Mouse (Mus musculus): ENCODE data around the gene Scd4. TPM values are rescaled to one million over a fixed set of nuclear protein-coding genes. Genes with fewer than 3 reads are reported as not detected.

Gene Scd4
- polyA plus RNA-seq, 1 experiment from 2014 or later = 0.06 TPM

DNA sequence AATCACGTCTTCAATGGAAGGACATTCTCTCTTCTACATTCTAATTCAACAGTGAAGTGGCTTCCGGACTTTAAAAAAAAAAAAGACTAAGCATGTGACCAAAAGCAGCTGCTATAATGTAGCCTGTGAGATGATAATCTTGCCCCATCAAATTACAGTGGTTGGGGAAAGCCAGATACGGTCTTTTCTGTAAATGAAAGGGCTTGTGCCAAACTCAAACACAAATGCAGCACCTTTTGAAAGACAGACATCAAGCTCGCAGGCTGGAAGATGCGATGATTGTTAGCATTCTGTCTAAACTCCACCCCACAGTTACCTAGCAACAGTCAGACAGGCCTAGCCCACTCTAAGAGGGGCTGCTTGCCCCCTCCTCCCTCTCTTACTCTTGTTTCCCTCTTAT, 22.1 kb upstream of the Scd4 start:
- Histone ChIP-seq H3K9me3 (ENCODE audit: control insufficient read depth, low read length) (no peaks in the 10 kb centered on the region), H3K36me3 (ENCODE audit: control insufficient read depth, insufficient read depth, low read length) (peaks cover 3% of the 10 kb centered on the region; the same call in 1 of the 2 replicates), H3K27ac (ENCODE audit: low read depth, low read length) (no peak overlapping the region), H3K4me2 (replicated peaks; ENCODE audit: low read depth, low read length) (no peak overlapping the region), H3K4me1 (replicated peaks; ENCODE audit: control insufficient read depth, insufficient read depth, low read length) (0 out of 2 replicates have a peak, but pooled peaks cover 3% of the 10 kb centered on the region), H3K9ac (ENCODE audit: low read depth, low read length) (no peak overlapping the region), H3K4me3 (ENCODE audit: low read depth, low read length) (no peak overlapping the region), H3K27me3 (ENCODE audit: control insufficient read depth, insufficient read depth, low read length) (no peaks in the 10 kb centered on the region)
- ATAC-seq (ENCODE audit: low FRiP score) = 0 out of 2 replicates have a peak, but pooled peaks have one; percentile 10
- no peak for DNase-seq (ENCODE audit: low spot score)
- 39% methylated on average over 5 of the region's 5 CpGs for WGBS

DNA sequence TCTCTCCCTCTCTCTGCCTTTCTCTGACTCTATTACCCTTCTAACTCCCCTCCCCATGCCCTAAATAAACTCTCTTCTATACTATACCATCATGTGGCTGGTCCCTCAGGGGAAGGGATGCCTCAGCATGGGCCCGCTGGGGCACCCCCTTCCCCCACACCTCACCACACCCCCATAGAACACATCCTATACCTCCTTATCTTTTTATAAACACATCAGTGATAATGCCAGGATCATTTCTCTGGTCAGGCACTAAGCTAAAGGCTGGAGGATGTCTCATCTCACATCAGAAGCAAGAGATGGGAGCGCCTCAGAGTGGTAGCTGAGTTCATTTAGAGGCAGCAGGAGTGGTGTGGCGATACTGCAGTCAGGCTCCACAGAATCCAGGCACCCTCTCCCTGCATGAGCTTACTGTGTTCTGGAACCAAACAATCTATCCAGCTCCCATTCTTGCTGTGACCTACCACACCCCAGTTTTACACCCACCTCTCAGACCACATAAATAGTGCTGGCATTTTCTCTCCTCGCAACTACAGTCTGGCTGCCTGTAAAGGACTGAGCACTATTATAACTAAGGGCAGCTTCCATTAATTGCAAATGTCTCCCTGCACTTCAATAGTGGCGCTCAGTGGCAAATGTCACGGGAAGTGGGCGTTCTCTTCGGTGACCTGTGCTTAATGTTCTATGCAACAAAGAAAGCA, 21.4 kb upstream of the Scd4 start:
- no peak overlapping the region for H3K27ac ChIP-seq (ENCODE audit: low read depth, low read length)
- no peak for ATAC-seq (ENCODE audit: low FRiP score)

DNA sequence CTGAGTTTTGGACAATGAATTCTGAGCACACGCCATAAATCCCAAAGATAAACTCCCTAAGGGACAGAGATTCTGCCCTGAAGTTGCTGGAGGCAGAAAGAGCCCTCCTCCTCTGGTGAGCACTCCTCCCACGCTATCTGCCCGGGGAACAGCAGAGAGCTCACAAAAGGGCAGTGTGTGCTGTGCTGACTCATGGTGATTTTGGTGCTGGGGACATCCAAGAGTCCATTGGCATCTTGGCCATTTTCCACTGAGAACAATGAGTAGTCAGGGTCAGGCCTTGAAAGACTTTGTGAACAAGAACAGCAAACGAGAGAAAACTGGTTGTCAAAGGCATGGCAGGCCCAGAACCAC, 20.9 kb upstream of the Scd4 start:
- ATAC-seq (ENCODE audit: low FRiP score) = no peak
- H3K9ac ChIP-seq (ENCODE audit: low read depth, low read length) = no peak overlapping the region
- no peaks in the 10 kb centered on the region for H3K36me3 ChIP-seq (ENCODE audit: control insufficient read depth, insufficient read depth, low read length)
- no peak overlapping the region for H3K4me2 ChIP-seq (replicated peaks; ENCODE audit: low read depth, low read length)
- no peaks in the 10 kb centered on the region for H3K27me3 ChIP-seq (ENCODE audit: control insufficient read depth, insufficient read depth, low read length)
- 0 out of 2 replicates have a peak, but pooled peaks cover 3% of the 10 kb centered on the region for H3K4me1 ChIP-seq (replicated peaks; ENCODE audit: control insufficient read depth, insufficient read depth, low read length)
- no peak overlapping the region for H3K4me3 ChIP-seq (ENCODE audit: low read depth, low read length)
- DNase-seq (ENCODE audit: low spot score) = no peak
- H3K27ac ChIP-seq (ENCODE audit: low read depth, low read length) = no peak overlapping the region
- WGBS = 26% methylated on average over 4 of the region's 4 CpGs
- H3K9me3 ChIP-seq (ENCODE audit: control insufficient read depth, low read length) = no peaks in the 10 kb centered on the region

More for the DNA sequence above, 21.4 kb upstream of the Scd4 start:
- no peaks in the 10 kb centered on the region for H3K36me3 ChIP-seq (ENCODE audit: control insufficient read depth, insufficient read depth, low read length)
- no peak overlapping the region for H3K9ac ChIP-seq (ENCODE audit: low read depth, low read length)
- DNase-seq (ENCODE audit: low spot score) = no peak
- no peak overlapping the region for H3K4me3 ChIP-seq (ENCODE audit: low read depth, low read length)
- no peaks in the 10 kb centered on the region for H3K9me3 ChIP-seq (ENCODE audit: control insufficient read depth, low read length)
- WGBS = 52% methylated on average over 8 of the region's 8 CpGs
- H3K27me3 ChIP-seq (ENCODE audit: control insufficient read depth, insufficient read depth, low read length) = no peaks in the 10 kb centered on the region
- H3K4me1 ChIP-seq (replicated peaks; ENCODE audit: control insufficient read depth, insufficient read depth, low read length) = 0 out of 2 replicates have a peak, but pooled peaks cover 3% of the 10 kb centered on the region
- no peak overlapping the region for H3K4me2 ChIP-seq (replicated peaks; ENCODE audit: low read depth, low read length)

DNA sequence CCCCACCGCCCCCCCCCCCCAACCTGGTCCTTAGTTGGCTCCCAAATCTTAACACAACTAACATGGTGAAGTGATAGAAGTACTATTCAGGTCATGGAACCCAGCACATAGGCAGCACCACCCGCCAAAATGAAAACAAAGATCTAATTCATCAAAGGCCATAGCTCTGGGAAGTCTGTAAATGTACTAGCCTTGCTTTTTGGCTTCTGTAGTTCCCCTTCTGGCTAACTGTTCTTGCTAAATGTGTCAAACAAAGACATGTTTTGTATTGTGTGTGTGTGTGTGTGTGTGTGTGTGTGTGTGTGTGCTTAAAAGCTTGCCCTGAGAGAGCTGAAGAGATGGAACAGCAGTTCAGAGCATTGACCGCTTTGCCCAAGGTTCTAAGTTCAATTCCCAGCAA, 19.8 kb upstream of the Scd4 start:
- no peak for DNase-seq (ENCODE audit: low spot score)
- 79% methylated on average over 3 of the region's 3 CpGs for WGBS

DNA sequence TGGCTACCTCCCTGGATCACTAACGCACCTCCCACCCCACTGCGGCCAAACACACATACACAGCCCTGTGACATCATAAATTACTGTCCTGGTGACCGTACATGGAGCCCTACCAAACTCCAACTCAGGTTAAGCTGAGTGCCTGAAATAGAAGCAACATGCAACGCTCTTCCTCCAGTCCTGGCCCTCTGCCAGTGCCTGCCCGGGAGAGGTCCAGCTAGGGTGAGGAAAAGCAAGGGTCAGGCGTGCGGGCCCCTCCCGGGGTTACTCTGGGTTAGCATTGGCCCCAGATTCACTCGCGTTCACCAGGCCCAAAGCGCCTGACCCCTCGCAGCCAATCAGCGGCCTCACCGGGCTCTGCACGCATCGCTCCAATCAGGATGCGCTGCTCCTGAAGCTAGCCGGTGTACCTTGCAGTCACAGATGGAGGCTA, 18.5 kb upstream of the Scd4 start:
- Histone ChIP-seq H3K27me3 (ENCODE audit: control insufficient read depth, insufficient read depth, low read length) (no peaks in the 10 kb centered on the region), H3K9ac (ENCODE audit: low read depth, low read length) (peak overlapping the region; percentile 35), H3K4me1 (replicated peaks; ENCODE audit: control insufficient read depth, insufficient read depth, low read length) (0 out of 2 replicates have a peak, but pooled peaks cover 3% of the 10 kb centered on the region), H3K27ac (ENCODE audit: low read depth, low read length) (0 out of 2 replicates have a peak overlapping the region, but pooled peaks have one; percentile 34), H3K4me3 (ENCODE audit: low read depth, low read length) (peak overlapping the region; percentile 37), H3K36me3 (ENCODE audit: control insufficient read depth, insufficient read depth, low read length) (no peaks in the 10 kb centered on the region), H3K9me3 (ENCODE audit: control insufficient read depth, low read length) (no peaks in the 10 kb centered on the region), H3K4me2 (replicated peaks; ENCODE audit: low read depth, low read length) (peak overlapping the region; percentile 72)
- 5% methylated on average over 18 of the region's 18 CpGs for WGBS
- DNase-seq (ENCODE audit: low spot score) (peak; percentile 75), ATAC-seq (ENCODE audit: low FRiP score) (peak; percentile 93)

More for the DNA sequence above, 19.8 kb upstream of the Scd4 start:
- no peak overlapping the region for H3K4me3 ChIP-seq (ENCODE audit: low read depth, low read length)
- H3K36me3 ChIP-seq (ENCODE audit: control insufficient read depth, insufficient read depth, low read length) = no peaks in the 10 kb centered on the region
- H3K9ac ChIP-seq (ENCODE audit: low read depth, low read length) = no peak overlapping the region
- H3K27me3 ChIP-seq (ENCODE audit: control insufficient read depth, insufficient read depth, low read length) = no peaks in the 10 kb centered on the region
- H3K27ac ChIP-seq (ENCODE audit: low read depth, low read length) = no peak overlapping the region
- no peak overlapping the region for H3K4me2 ChIP-seq (replicated peaks; ENCODE audit: low read depth, low read length)
- H3K9me3 ChIP-seq (ENCODE audit: control insufficient read depth, low read length) = no peaks in the 10 kb centered on the region
- 0 out of 2 replicates have a peak, but pooled peaks cover 3% of the 10 kb centered on the region for H3K4me1 ChIP-seq (replicated peaks; ENCODE audit: control insufficient read depth, insufficient read depth, low read length)
- ATAC-seq (ENCODE audit: low FRiP score) = no peak

DNA sequence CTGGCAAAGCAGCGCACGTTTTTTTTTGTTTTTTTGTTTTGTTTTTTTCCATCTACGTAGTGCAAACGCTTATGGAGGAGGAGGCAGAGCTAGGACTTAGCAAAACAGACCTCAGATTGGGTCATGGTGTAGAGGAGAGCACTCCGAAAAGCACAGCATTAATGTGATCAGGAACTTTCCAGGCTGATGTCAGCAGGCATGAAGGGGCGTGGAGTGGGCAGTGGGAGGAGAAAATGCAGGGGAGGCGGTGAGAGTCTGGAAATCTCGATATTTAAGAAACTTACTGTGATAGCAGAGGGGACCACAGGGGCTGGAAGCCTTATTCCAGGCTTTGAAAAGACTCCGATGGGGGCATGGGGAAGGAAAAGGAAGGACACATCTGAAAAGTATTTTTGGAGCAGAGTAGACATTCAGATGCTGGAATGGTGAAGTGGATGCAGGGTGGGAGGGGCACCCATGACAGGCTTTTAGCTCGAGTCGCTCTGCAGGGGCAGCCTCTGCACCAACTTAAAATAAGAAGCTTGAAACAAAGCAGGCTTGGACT, 17.9 kb upstream of the Scd4 start:
- Histone ChIP-seq H3K36me3 (ENCODE audit: control insufficient read depth, insufficient read depth, low read length) (no peaks in the 10 kb centered on the region), H3K4me1 (replicated peaks; ENCODE audit: control insufficient read depth, insufficient read depth, low read length) (0 out of 2 replicates have a peak, but pooled peaks cover 3% of the 10 kb centered on the region), H3K4me3 (ENCODE audit: low read depth, low read length) (peak overlapping the region; percentile 37), H3K9ac (ENCODE audit: low read depth, low read length) (peak overlapping the region; percentile 35), H3K9me3 (ENCODE audit: control insufficient read depth, low read length) (no peaks in the 10 kb centered on the region), H3K27me3 (ENCODE audit: control insufficient read depth, insufficient read depth, low read length) (no peaks in the 10 kb centered on the region), H3K4me2 (replicated peaks; ENCODE audit: low read depth, low read length) (peak overlapping the region; percentile 72), H3K27ac (ENCODE audit: low read depth, low read length) (peak overlapping the region; percentile 34; the same call in 1 of the 2 replicates)
- WGBS = 2% methylated on average over 11 of the region's 11 CpGs
- ATAC-seq (ENCODE audit: low FRiP score) = peak; percentile 69
- peak; percentile 49 for DNase-seq (ENCODE audit: low spot score)

DNA sequence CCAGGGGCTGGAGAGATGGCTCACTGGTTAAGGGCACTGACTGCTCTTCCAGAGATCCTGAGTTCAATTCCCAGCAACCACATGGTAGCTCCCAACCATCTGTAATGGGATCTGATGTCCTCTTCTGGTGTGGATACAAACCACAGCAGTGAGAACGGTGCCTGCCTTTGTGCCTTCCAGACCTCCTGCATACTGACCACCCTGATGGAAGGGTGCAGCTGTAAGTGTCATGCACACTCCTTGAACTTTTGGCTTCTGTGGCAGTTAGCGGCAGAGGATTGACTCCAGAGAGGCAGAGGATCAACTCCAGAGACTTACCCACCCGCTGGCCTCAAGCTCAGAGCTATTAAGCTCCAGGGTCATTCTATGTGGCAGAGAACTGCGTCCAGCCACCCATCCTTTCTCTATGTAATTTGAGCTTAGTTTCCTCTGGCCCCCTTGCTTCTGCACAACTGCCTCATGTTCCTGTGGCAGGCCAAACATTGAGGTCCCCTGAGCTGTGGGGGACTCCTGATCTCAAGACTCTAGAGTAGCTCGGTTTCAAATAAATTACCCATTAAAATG, 16.1 kb upstream of the Scd4 start:
- no peaks in the 10 kb centered on the region for H3K27me3 ChIP-seq (ENCODE audit: control insufficient read depth, insufficient read depth, low read length)
- H3K27ac ChIP-seq (ENCODE audit: low read depth, low read length) = no peak overlapping the region
- no peak overlapping the region for H3K9ac ChIP-seq (ENCODE audit: low read depth, low read length)
- DNase-seq (ENCODE audit: low spot score) (no peak), ATAC-seq (ENCODE audit: low FRiP score) (no peak)
- H3K4me1 ChIP-seq (replicated peaks; ENCODE audit: control insufficient read depth, insufficient read depth, low read length) = 0 out of 2 replicates have a peak, but pooled peaks cover 3% of the 10 kb centered on the region
- H3K4me3 ChIP-seq (ENCODE audit: low read depth, low read length) = no peak overlapping the region
- no peak overlapping the region for H3K4me2 ChIP-seq (replicated peaks; ENCODE audit: low read depth, low read length)
- H3K36me3 ChIP-seq (ENCODE audit: control insufficient read depth, insufficient read depth, low read length) = no peaks in the 10 kb centered on the region
- WGBS = 69% methylated on average over 5 of the region's 5 CpGs
- no peaks in the 10 kb centered on the region for H3K9me3 ChIP-seq (ENCODE audit: control insufficient read depth, low read length)

DNA sequence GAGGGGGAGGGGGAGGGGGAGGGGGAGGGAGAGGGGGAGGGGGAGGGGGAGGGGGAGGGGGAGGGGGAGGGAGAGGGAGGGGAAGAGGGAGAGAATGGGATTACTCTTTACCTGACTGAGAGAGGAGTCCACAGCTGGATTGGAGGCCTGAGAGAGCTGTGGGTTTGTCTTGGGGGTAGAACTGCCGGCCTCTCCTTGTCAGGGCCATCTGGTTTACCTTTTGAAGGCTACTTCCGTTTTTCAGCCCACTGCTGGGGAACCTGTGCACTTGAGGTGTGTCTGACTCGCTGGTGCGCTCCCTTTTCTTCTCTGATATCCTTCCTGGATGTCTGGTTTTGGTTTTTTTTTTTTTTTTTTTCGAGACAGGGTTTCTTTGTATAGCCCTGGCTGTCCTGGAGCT, 15.5 kb upstream of the Scd4 start:
- Histone ChIP-seq H3K4me2 (replicated peaks; ENCODE audit: low read depth, low read length) (no peak overlapping the region), H3K9me3 (ENCODE audit: control insufficient read depth, low read length) (no peaks in the 10 kb centered on the region), H3K9ac (ENCODE audit: low read depth, low read length) (no peak overlapping the region), H3K27ac (ENCODE audit: low read depth, low read length) (no peak overlapping the region), H3K4me3 (ENCODE audit: low read depth, low read length) (no peak overlapping the region), H3K36me3 (ENCODE audit: control insufficient read depth, insufficient read depth, low read length) (no peaks in the 10 kb centered on the region), H3K27me3 (ENCODE audit: control insufficient read depth, insufficient read depth, low read length) (no peaks in the 10 kb centered on the region), H3K4me1 (replicated peaks; ENCODE audit: control insufficient read depth, insufficient read depth, low read length) (0 out of 2 replicates have a peak, but pooled peaks cover 3% of the 10 kb centered on the region)
- no peak for DNase-seq (ENCODE audit: low spot score)
- WGBS = 79% methylated on average over 5 of the region's 5 CpGs
- ATAC-seq (ENCODE audit: low FRiP score) = no peak
